Mouse (Mus musculus): Measurements from ENCODE around the gene Armc12.

- TF ChIP-seq CTCF (IDR thresholded peaks at IDR 0.05; ENCODE audit: borderline replicate concordance, control insufficient read depth, extremely low read depth, insufficient read depth, low read length, poor library complexity) (no peak), POLR2A (IDR thresholded peaks at IDR 0.05; ENCODE audit: control insufficient read depth, extremely low read depth, insufficient read depth, low read length, poor library complexity) (no peak)
These were observed 7.1 kb upstream of the Armc12 start for GRCm38 (mm10) chr17:28523355-28524008.
